Mouse (Mus musculus) bone marrow, adult 2 months (tissue): ENCODE measurements around the gene Clic6.

ENCODE experiments used
- CTCF ChIP-seq: fragments of 200-500 bp; IDR thresholded peaks from 2 replicates; pipeline ENCODE4 v1.5.1; 2011; ENCODE audit warnings: low read length, control low read depth; ENCODE audit not compliant: control insufficient read depth, insufficient read depth
- POLR2A ChIP-seq: fragments of 200-500 bp; IDR thresholded peaks from 2 replicates; pipeline ENCODE4 v1.6.1; 2011; ENCODE audit warnings: low read depth, mild to moderate bottlenecking, control low read depth, low read length, borderline replicate concordance; ENCODE audit not compliant: control insufficient read depth

- TF ChIP-seq POLR2A = no peak
- TF ChIP-seq CTCF = no peak
Observed at GRCm38 (mm10) chr16:92555051-92555450, 69.5 kb downstream of the Clic6 start.
